Mouse (Mus musculus): ENCODE data around the gene Zfp672.

DNA sequence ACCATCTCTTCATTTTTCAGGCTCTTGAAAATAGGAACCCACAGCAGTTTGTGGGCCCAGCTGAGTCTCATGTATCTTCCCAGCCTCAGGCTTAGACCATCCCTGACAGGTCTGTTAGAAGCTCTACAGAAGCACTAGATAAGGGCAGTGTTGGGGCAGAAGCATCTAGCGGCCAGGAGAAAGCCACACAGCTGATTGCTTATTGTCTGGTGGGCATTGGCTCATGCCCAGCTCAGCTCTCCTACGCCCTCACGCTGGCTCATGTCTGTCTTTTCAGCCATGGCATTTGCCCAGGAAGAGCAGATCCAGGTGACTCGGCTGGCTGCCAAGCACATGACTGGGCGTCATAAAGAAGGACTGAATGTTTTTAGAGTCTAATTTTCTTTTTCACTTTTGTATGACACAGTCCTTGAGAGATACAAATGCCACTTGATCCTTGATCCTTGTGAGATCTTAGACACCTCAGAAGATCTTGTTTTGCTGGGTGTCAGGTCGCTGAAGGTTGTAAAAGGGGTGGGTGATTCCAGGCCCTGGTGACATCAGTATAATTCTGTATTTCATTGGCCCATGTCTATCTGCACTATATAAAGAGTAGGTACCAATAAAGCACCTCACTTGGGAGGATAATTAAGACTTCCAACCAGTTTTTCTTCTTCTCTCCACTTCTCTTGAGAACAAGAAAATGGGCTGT lies 27.9 kb upstream of the Zfp672 start:
- TF ChIP-seq CTCF (IDR thresholded peaks at IDR 0.05; ENCODE audit: insufficient read depth, low read length) (no peak), POLR2A (IDR thresholded peaks at IDR 0.05; ENCODE audit: borderline replicate concordance, extremely low read depth, low read depth, low read length) (no peak)
